Mouse (Mus musculus) layer of hippocampus, adult 8-10 months (tissue): ENCODE data around the gene Snx25. TPM values are rescaled to one million over a fixed set of nuclear protein-coding genes. Genes with fewer than 3 reads are reported as not detected.

Experiments
- DNase-seq, 2 experiments: peaks; one replicate each; pipeline ENCODE4 v3.0.0; 2022; ENCODE audit warnings: low spot score in 2 of 2
- total RNA-seq, 4 experiments: library from RNA; stranded (reverse); gene quantifications; 2 replicates each; pipeline ENCODE4 v1.2.4; 2022

Gene Snx25
- total RNA-seq, 4 experiments from 2014 or later, result 39.4 to 46.0 (median 42.8) TPM

DNA sequence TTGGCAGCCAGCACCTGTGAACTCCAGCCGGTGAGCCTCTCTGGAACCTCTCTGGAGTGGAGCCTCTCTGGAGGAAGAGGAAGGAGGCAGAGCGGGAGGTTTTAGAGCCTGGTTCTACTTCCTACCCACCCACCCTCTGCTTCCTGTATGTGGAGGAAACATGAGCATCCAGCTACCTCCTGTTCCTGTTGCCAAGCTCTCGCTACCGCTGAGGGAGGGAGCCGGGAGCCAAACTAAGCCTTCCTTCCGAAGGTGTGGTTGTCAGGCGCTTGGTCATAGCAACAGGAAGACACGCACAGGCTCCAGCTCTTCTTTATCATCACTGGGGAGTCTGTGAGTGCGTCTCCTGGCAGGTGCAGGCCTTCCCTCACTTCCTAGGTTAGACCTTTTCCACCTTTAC is 129.8 kb downstream of the Snx25 start:
- DNase-seq, result no peak

GRCm38 (mm10) chr8:46010746-46011680 is 140.9 kb downstream of the Snx25 start:
- DNase-seq, result no peak

DNA sequence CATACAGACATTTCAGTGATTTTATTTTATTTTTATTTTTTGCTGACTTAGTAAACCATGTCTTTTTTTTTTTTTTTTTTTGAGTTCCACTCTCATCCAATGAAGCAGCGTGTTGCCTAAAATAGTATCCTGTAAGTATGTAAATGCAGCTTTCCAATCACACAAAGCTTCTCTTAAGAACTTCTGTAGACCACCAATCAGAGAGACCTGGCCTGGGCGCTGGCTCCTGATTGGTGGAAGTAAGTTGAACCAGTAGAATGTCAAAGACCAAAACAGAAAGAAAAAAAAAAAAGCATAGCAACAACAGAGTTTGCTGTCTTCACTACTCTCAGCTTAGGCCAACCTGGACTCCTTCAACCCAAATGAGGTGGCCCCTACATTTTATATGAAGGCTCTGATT is 141.7 kb downstream of the Snx25 start:
- no peak for DNase-seq

DNA sequence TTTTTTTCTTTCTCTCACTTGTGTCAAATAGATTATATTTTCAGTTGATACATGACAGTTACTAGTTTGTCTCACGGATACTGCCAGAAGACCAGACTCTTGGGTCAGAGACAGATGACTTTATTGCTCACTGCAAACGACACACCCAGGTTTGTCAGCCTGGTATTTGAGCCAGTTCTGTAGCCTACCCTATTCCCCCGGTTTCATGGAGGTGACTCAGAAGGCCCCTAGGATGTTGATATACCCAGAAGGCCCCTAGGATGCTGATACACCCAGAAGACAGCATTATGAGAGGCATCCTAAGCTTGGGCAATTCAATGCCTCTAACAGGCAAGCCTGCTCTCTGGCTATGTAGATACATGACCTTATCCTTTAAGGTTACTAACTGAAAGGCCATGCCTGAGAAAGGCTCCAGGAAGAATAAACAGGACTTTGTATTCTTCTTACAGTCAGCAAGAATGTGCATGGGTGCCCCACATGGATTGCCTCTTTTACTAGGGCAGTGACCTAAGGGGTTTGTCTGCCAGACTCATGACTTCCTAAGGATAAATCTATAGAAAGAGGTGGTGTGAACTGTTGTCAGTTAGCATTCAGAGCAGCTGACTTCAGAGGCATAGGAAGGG is 144.8 kb downstream of the Snx25 start:
- no peak for DNase-seq

DNA sequence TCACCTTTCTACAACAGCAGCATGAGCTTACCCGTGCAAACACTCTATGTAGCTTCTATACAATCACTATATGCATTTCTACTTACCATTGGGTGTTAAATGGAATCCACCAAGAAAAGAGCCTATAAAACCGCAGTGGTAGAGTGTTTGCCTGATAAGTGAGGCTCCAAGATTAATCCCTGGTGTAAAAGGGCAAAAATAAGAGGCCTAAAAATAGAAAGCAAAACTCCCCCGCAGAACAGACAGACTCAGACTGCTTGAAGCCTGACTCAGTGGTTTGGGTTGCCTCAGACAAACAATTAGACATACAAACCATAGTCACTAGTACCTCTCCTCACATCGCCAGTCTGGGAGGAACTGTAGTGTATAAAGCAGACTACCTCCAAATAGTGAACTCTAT is 146.4 kb downstream of the Snx25 start, which contains the start of gene Ankrd37:
Ankrd37 (minus strand) TSS at position 112 of the 400 bp plus-strand sequence.
- DNase-seq, result no peak

DNA sequence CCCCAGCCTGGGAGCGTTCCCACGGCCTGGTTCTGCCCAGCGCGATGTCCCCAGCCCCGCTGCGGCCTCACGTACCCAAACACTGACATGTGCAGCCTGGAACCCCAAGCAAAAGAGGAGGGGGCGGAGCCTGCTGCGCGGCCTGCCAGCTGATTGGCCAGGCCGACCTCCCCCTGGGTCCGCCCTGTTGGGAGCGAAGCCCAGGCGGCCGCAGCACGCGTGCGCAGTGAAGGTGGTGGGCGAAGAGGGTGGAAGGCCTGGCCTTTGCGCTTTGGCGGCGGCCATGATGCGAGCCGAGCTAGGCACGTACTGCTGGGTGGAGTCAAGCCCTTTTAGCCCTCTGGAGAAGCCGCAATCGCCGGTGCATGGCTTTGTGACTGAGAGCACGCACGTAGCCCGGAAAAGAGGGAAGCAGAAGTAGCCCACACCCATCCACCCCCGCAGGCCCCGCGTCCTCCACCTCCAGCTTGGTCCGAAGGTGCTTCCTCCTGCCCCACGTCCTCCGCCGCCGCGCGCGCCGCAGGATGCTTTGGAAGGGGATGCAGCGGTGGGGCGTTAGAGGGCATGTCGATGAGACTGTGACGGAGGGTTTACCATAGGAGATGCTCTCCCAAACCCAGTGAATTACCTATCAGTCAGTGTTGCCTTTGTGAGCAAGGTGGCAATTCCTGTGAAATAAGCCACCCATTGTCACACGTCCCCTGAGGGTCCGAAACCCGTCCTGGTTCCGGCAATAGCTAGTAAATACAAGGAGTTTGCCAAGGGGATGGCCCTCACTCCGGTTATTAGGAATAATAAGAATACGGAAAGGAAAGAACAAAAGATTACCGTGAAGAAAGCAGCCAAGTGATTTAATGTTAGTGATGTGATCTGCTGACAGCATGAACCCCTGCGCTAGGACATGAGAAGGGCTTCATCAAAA is 151.9 kb downstream of the Snx25 start:
- peak; percentile 97 for DNase-seq

DNA sequence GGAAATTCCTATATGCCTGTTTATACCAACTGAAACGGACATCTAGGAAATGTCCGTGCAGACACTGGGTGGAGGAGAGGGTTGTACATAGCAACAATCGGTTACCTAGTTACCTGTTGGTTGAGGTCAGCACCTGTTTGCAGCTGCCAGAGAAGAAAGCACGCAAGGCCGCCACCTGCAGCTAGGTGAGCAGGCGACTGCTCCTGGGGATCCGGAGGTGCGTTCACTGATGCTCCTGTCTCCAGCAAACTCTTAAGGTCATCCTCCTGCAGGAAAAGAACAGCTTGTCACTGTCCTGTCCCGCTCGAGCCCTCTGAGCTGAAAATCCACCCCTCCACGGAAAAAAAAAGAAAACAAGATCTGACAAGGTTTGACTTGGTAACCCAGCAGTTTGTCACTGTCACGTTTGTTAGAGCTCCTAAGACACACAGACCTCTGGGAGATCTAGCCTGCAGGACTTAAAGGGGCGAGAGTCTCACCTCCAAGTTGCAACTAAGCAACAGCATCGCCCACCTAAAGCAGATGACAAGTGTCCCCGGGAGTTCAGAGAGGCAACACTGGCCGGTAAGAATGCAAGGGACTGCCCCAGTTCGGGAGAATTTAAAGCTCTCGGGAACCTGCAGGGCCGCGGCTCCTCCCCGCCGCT is 152.7 kb downstream of the Snx25 start, which contains the start of gene Lrp2bp:
Lrp2bp (plus strand) TSS at position 166 of the 646 bp plus-strand sequence.
- DNase-seq, result no peak

GRCm38 (mm10) chr8:45998228-45998627 is 153.7 kb downstream of the Snx25 start:
- DNase-seq, result no peak

DNA sequence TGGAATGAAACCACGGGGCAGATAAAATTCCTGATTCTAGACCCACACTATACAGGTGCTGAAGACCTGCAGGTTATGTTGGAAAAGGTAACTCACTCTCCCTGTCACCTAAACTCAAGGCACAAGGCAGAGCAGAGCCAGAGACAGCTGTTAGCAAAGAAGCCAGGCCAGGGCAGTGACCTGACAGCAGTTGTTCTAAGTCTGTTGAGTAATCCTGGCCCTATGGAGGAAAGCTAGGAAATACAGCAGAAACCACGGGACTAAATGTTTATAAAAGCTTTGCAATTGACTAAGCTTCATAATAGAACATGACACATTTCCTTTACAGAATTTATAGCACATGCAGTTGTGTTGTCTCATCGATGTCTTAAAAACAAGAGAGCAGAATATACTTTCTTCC is 156.4 kb downstream of the Snx25 start:
- no peak for DNase-seq

DNA sequence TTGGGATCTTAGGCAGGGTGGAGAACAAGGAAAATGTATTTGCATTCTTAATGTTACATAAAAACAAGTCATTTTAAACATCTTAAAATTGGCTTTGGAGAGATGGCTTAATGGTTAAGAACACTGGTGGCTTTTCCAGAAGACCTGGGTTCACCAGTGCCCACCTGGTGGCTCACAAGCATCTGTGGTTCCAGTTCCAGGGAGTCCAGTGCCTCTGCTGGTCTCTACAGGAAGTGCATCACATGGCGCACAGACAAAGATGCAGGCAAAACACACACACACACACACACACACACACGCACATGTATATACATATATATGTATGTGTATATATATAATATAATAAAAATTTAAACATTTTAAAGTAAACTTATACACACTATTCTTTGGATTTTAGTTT is 157.8 kb downstream of the Snx25 start:
- no peak for DNase-seq

- no peak for DNase-seq
Observed at GRCm38 (mm10) chr8:45990631-45991310, 161.2 kb downstream of the Snx25 start.

DNA sequence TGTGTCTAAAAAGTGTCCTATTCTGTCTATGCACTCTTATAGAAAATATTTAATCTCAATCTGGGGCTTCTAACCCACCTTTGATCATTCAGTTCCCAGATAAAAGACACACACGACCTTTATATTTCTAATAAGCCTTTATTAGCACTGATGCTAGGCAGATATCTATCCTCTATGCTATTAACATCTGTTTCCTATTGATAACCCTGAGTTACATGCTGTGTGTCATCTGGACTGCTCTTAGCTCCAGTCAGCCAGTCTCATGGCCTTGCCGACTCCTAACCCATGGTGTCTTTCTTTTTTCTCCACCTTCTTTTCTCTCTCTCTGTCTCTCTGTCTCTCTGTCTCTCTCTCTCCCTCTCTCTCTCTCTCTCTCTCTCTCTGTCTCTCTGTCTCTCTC is 163.8 kb downstream of the Snx25 start:
- no peak for DNase-seq

- DNase-seq, result no peak
Observed at GRCm38 (mm10) chr8:45986665-45987064, 165.3 kb downstream of the Snx25 start.

Other genes with a start within 250 kb of the Snx25 start
- gene Ccdc110, start 217.5 kb downstream of the Snx25 start, total RNA-seq, result 1 to 10 TPM in 1 of 4 experiments, under 1 TPM in 3; 0.45 to 1.2 (median 0.67) TPM
- gene 1700029J07Rik, start 176.9 kb downstream of the Snx25 start, total RNA-seq, result 1 to 10 TPM; 2.5 to 4.6 (median 3.7) TPM
- 10 to 100 TPM; 48.2 to 55.4 (median 53.8) TPM for gene Ufsp2, start 176.6 kb downstream of the Snx25 start, total RNA-seq
- gene Lrp2bp, start 152.9 kb downstream of the Snx25 start, total RNA-seq, result under 1 TPM; 0.18 to 0.91 (median 0.43) TPM
- gene Ankrd37, start 146.5 kb downstream of the Snx25 start, total RNA-seq, result 1 to 10 TPM; 7.5 to 8.7 (median 8.4) TPM
- 10 to 100 TPM; 21.7 to 27.2 (median 25.2) TPM for gene Cfap97, start 388 bp downstream of the Snx25 start, total RNA-seq
- gene Slc25a4, start 59.1 kb upstream of the Snx25 start, total RNA-seq, result 100 to 1,000 TPM; 495 to 555 (median 531) TPM
- not detected for gene Helt, start 142.5 kb upstream of the Snx25 start, total RNA-seq